Mouse (Mus musculus) kidney, embryonic 16.5 days (tissue): ENCODE results near the gene Prph. TPM values are rescaled to one million over a fixed set of nuclear protein-coding genes. Genes with fewer than 3 reads are reported as not detected.
A peak's percentile ranks its signal among the peaks of the same experiment; 100 is the strongest.
"Not testable (repeated sequence)": the region's sequence is repeated elsewhere in the genome, so short reads cannot be mapped to it uniquely, and the experiment has no call there.

Experiments used
- ATAC-seq: fragments of 200-750 bp; cut with Nextera tagmentation; 2 replicates; pipeline ENCODE4 v1.8.0; 2017; ENCODE audit warnings: moderate TSS enrichment; ENCODE audit not compliant: low FRiP score, low TSS enrichment
- H3K27ac ChIP-seq: fragments of 300-500 bp; sonication (generic); 2 replicates; pipeline ENCODE4 v1.5.1; 2014; ENCODE audit warnings: low read length
- H3K27me3 ChIP-seq: fragments of 300-500 bp; sonication (generic); 2 replicates; pipeline ENCODE4 v1.6.1; 2014; ENCODE audit warnings: low read length, control low read depth, mixed read lengths; ENCODE audit not compliant: insufficient read depth
- H3K36me3 ChIP-seq: fragments of 300-500 bp; sonication (generic); 2 replicates; pipeline ENCODE4 v1.6.1; 2014; ENCODE audit warnings: low read length, control low read depth, mixed read lengths; ENCODE audit not compliant: insufficient read depth
- H3K4me1 ChIP-seq: fragments of 300-500 bp; sonication (generic); 2 replicates; pipeline ENCODE4 v1.6.1; 2014; ENCODE audit warnings: low read length, control low read depth, mixed read lengths; ENCODE audit not compliant: insufficient read depth
- H3K4me2 ChIP-seq: fragments of 300-500 bp; sonication (generic); replicated peaks from 2 replicates; pipeline ENCODE4 v1.6.1; 2014; ENCODE audit warnings: low read depth, low read length
- H3K4me3 ChIP-seq: fragments of 300-500 bp; sonication (generic); 2 replicates; pipeline ENCODE4 v1.5.1; 2014; ENCODE audit warnings: mild to moderate bottlenecking, low read length
- H3K9ac ChIP-seq: fragments of 300-500 bp; sonication (generic); replicated peaks from 2 replicates; pipeline ENCODE4 v1.6.1; 2014; ENCODE audit warnings: low read length
- H3K9me3 ChIP-seq: fragments of 300-500 bp; sonication (generic); 2 replicates; pipeline ENCODE4 v1.6.1; 2016; ENCODE audit warnings: low read length, control low read depth
- WGBS: fragments of 180-500 bp; shearing (Covaris S2); extraction: QIAGEN DNeasy Blood & Tissue Kit; methylation state at CpG from one replicate; pipeline ENCODE4 v1.1.7; 2014; 5-methylcytosine and 5-hydroxymethylcytosine counted together
- polyA plus RNA-seq: library from polyadenylated mRNA; unstranded; fragments of >200 nt; fragmentation: Nextera tagmentation; extraction: Ambion mirVana; gene quantifications from 2 replicates; pipeline ENCODE4 v1.2.1, GENCODE M21; 2015

Gene Prph
- polyA plus RNA-seq, 1 experiment from 2014 or later, result 3.3 TPM

DNA sequence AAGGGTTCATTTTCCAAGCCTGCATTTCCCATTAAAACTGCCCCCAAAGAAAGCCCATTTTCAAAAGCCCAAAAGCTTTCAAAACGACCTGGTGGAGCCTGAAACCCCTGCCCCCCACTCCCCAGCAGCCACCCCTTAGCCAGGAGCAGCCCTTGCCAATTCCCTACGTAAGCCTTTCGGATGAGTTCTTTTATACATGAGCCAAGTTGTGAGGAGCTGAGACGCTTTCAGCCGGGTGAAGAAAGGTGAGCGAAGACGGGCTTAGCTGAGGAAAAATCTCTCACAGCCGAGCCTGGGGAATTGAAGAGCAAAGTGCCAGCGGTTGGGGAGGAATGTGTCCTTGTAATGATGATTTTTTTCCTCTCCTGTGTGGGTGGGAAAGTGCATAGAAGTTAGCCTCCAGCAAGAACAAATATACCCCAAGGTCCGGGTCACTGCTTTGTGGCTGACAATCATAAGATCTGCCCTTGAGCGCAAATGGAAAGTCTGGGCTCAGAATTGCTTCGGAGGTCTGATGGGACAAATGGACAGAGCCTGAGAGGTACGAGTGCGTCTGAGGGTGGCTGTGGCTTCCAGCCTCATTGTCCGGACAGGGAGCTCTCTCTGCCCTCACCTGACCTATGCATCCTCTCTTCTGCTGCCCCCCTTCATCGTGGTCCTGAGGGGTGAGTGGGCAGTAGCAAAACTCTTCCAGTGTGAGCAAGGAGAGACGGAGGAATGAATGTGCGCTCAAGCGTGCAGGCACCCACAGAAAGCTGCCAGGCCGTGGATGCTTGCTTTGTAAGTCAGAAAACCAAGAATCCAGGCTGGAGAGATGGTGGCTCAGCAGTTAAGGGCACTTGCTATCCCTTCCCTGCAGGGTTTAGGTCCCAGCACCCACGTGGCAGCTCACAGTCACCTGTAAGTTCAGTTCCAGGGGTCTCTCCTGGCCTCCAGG lies 13.8 kb upstream of the Prph start:
- no peak overlapping the region for H3K4me3 ChIP-seq
- peak overlapping the region; percentile 16; the same call in 1 of the 2 replicates for H3K27ac ChIP-seq
- 33% methylated on average over 21 of the region's 21 CpGs for WGBS
- ATAC-seq, result no peak
- 0 out of 2 replicates have a peak overlapping the region, but pooled peaks have one; percentile 23 for H3K9ac ChIP-seq
- peaks cover 17% of the 10 kb centered on the region for H3K36me3 ChIP-seq
- peak overlapping the region; percentile 34 for H3K4me2 ChIP-seq
- H3K9me3 ChIP-seq, result no peaks in the 10 kb centered on the region
- no peaks in the 10 kb centered on the region for H3K27me3 ChIP-seq
- peaks cover 23% of the 10 kb centered on the region for H3K4me1 ChIP-seq

DNA sequence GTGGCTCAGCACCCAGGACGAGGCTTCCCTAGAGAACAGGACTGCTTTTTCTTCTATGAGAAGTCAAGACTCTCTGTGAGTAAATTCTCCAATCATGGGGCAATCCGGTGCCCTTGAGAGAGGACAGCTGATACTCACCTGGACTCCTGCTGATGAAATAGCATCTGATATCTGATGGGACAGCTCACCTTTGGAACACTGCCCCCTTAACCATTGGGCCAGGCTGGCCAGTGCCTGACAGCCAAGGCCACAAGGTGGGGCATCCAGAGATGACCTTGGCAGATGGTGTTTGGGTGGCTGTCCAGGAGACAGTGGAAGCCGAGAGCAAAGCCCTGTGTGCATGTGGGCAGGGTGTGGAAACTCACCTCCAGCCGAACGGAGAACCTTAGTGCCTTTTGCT lies 12.6 kb upstream of the Prph start:
- ATAC-seq, result no peak
- Histone ChIP-seq H3K27ac (no peak overlapping the region), H3K9me3 (no peaks in the 10 kb centered on the region), H3K4me1 (peaks cover 19% of the 10 kb centered on the region), H3K4me2 (no peak overlapping the region), H3K36me3 (peaks cover 11% of the 10 kb centered on the region), H3K9ac (no peak overlapping the region), H3K27me3 (no peaks in the 10 kb centered on the region), H3K4me3 (no peak overlapping the region)
- 78% methylated on average over 5 of the region's 5 CpGs for WGBS

DNA sequence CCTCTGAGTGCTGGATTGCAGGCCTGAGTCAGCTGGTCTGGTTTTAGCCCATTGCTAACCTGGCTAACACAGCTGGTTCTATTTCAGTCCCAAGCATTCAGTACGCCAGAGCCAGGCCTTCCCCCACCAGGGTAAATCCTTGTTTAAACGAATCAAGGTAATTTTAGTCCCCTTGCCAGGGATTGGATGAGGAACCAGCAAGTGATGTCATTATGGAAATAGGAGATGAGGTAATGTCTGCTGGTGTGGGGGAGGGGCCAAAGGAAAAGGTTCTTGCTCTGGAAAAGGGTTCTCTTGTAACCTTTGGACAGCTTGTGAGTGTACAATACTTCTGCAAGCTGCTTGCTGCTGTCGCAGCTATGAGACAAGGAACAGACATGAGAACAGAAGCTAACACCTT lies 10.1 kb upstream of the Prph start:
- Histone ChIP-seq H3K4me1 (peaks cover 19% of the 10 kb centered on the region), H3K27ac (no peak overlapping the region), H3K4me3 (no peak overlapping the region), H3K9me3 (no peaks in the 10 kb centered on the region), H3K4me2 (no peak overlapping the region), H3K9ac (no peak overlapping the region), H3K36me3 (no peaks in the 10 kb centered on the region), H3K27me3 (no peaks in the 10 kb centered on the region)
- 45% methylated on average over 3 of the region's 3 CpGs for WGBS
- no peak for ATAC-seq

DNA sequence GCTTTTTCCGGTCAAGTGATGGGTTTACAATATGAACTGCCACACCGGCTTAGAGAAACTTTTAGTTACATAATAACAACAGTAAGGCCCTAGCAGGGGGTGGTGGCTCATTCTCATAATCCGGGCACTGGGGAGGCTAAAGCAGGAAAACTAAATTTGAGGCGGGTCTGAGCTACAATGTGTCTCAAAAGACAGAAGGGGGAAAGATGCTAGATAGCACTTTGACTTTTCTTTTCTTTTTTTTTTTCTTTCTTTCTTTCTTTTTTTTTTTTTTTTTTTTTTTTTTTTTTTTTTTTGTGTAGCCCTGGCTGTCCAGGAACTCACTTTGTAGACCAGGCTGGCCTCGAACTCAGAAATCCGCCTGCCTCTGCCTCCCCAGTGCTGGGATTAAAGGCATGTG lies 9.2 kb upstream of the Prph start:
- not testable (repeated sequence) for H3K36me3 ChIP-seq, ATAC-seq, H3K4me3 ChIP-seq, H3K27ac ChIP-seq, H3K9me3 ChIP-seq, H3K9ac ChIP-seq, H3K4me2 ChIP-seq, H3K27me3 ChIP-seq
- WGBS, result 79% methylated on average over 6 of the region's 6 CpGs
- peaks cover 15% of the 10 kb centered on the region for H3K4me1 ChIP-seq

DNA sequence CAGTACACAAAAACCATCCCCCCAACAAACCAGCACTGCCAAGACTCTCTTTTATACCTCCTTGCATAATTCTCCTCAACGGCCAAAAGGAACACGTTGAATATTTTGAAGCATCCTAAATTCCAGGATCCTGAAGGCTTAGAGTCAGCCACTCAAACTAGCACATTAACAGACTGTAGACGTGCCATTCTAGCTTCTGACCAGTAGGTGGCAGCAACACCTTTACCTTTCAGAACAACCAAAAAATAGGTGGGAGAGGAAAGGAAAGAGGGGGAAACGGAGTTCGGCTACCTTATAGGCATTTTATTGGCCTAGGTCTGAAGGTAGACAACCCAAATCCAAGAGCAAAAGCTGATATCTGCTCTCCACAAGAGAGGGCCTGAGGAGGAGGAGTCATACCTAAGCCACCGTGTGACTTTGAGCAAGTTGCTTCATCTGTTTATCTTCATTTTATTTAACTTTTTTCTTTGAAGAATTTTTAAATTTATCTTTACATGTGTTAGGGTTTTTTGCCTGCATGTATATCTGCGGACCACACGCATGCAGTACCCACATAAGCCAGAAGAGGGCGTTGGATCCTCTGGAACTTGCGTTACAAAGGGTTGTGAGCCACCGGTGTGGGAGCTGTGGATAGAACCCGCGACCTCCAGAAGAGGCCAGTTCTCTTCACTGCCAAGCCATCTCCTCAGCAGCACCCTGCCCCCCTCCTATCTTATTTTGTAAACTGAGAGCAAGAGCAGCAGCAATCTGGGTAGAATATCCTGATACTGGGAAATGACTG lies 5.3 kb upstream of the Prph start:
- peaks cover 25% of the 10 kb centered on the region for H3K27me3 ChIP-seq
- no peak overlapping the region for H3K27ac ChIP-seq
- no peaks in the 10 kb centered on the region for H3K9me3 ChIP-seq
- peaks cover 7% of the 10 kb centered on the region for H3K4me1 ChIP-seq
- 34% methylated on average over 13 of the region's 13 CpGs for WGBS
- H3K9ac ChIP-seq, result no peak overlapping the region
- no peak overlapping the region for H3K4me2 ChIP-seq
- H3K36me3 ChIP-seq, result no peaks in the 10 kb centered on the region
- H3K4me3 ChIP-seq, result no peak overlapping the region
- ATAC-seq, result no peak

DNA sequence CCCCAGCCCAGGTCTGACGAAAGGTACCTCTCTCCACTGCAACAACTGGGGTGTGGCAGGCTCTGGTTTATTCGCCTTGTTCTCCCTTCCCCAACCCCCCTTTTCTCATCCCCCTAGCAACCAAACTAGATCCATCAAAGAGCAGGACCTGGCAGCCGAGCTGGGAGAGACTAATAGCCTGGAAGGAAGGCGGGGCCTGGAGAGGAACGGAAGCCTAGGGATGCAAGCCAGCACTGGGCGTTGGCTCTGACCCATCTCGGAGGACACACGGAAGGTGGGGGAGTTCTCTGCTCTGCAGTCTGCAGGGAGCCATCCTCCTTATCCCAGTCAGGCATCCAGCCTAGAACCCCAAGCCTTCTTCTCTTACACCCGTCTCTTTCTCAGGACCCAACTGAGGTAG lies 1.6 kb upstream of the Prph start:
- Histone ChIP-seq H3K27me3 (peaks cover 62% of the 10 kb centered on the region), H3K27ac (no peak overlapping the region), H3K4me3 (no peak overlapping the region), H3K4me2 (no peak overlapping the region), H3K4me1 (peaks cover 21% of the 10 kb centered on the region), H3K9me3 (no peaks in the 10 kb centered on the region), H3K36me3 (no peaks in the 10 kb centered on the region), H3K9ac (no peak overlapping the region)
- no peak for ATAC-seq
- 11% methylated on average over 9 of the region's 9 CpGs for WGBS

DNA sequence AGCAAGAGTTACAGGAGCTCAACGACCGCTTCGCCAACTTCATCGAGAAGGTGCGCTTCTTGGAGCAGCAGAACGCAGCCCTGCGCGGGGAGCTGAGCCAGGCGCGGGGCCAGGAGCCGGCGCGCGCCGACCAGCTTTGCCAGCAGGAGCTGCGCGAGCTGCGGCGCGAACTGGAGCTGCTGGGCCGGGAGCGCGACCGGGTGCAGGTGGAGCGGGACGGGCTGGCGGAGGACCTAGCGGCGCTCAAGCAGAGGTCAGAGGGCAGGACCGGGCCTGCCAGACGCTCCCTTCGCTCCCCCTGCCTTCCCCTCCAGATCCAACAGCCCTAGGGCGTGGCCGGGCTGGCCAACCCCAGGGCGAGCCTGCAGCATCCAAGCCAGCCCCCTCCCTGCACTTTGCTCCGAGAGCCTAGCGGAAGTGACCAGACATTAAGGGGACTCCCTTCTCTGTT lies 562 bp downstream of the Prph start:
- Histone ChIP-seq H3K27me3 (peaks cover 80% of the 10 kb centered on the region), H3K4me3 (peak overlapping the region; percentile 48), H3K4me1 (peaks cover 21% of the 10 kb centered on the region), H3K9me3 (no peaks in the 10 kb centered on the region), H3K9ac (peak overlapping the region; percentile 14; the same call in 1 of the 2 replicates), H3K27ac (no peak overlapping the region), H3K4me2 (peak overlapping the region; percentile 61), H3K36me3 (no peaks in the 10 kb centered on the region)
- ATAC-seq, result peak; percentile 64
- whole genome bisulfite sequencing, result under 1% methylated on average over 37 of the region's 37 CpGs

DNA sequence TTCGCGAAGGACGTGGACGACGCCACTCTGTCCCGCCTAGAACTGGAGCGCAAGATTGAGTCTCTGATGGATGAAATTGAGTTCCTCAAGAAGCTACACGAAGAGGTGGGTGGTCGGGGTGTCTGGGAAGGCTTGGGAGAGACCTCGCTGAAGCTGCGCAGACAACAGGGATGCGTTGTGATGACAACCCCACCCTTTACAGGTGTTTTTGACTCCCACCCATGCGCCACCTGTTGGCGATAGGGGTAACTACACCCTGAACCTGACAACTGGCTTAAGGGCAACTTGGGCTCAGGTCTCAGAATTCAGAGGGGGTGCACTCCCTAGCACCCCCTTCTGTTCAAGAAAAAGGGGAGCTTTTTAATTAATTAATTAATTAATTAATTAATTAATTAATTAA lies 1.4 kb downstream of the Prph start:
- ATAC-seq, result no peak
- Histone ChIP-seq H3K4me1 (peaks cover 21% of the 10 kb centered on the region), H3K9ac (no peak overlapping the region), H3K27me3 (peaks cover 84% of the 10 kb centered on the region), H3K4me3 (no peak overlapping the region; the same call in 1 of the 2 replicates), H3K27ac (no peak overlapping the region), H3K36me3 (no peaks in the 10 kb centered on the region), H3K4me2 (no peak overlapping the region), H3K9me3 (no peaks in the 10 kb centered on the region)
- 10% methylated on average over 14 of the region's 14 CpGs for WGBS

DNA sequence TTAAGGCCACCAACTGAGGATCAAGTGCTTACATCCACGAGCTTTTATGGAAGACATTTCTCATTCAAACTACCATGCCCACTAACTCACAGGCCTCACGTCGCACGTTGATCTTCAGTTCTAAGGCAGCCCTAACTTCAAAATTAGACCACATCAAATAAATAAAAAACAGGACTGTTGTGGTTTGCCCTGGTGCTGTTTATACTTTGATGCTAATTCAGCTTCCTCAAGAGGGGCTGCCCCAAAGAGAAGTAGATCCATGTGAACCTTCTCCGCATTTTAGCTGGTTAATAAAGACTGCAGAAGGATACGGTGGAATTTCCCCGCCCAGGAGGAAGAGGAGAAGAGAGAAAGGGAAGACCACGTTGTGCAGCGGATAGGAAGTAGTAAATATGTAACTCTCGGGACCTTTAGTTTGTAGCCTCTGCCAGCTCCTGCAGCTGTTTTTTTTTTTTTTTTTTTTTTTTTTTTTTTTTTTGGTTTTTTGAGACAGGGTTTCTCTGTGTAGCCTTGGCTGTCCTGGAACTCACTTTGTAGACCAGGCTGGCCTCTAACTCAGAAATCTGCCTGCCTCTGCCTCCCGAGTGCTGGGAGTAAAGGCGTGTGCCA lies 10.7 kb downstream of the Prph start:
- 68% methylated on average over 12 of the region's 12 CpGs for WGBS
- peaks cover 14% of the 10 kb centered on the region for H3K27me3 ChIP-seq
- H3K4me1 ChIP-seq, result no peaks in the 10 kb centered on the region
- no peak for ATAC-seq
- no peak overlapping the region for H3K4me2 ChIP-seq
- no peak overlapping the region for H3K4me3 ChIP-seq
- H3K27ac ChIP-seq, result no peak overlapping the region
- H3K36me3 ChIP-seq, result no peaks in the 10 kb centered on the region
- no peaks in the 10 kb centered on the region for H3K9me3 ChIP-seq
- H3K9ac ChIP-seq, result no peak overlapping the region
